Comparison of ENCODE assay signal across 8 mouse cellular contexts in the genomic region with DNA sequence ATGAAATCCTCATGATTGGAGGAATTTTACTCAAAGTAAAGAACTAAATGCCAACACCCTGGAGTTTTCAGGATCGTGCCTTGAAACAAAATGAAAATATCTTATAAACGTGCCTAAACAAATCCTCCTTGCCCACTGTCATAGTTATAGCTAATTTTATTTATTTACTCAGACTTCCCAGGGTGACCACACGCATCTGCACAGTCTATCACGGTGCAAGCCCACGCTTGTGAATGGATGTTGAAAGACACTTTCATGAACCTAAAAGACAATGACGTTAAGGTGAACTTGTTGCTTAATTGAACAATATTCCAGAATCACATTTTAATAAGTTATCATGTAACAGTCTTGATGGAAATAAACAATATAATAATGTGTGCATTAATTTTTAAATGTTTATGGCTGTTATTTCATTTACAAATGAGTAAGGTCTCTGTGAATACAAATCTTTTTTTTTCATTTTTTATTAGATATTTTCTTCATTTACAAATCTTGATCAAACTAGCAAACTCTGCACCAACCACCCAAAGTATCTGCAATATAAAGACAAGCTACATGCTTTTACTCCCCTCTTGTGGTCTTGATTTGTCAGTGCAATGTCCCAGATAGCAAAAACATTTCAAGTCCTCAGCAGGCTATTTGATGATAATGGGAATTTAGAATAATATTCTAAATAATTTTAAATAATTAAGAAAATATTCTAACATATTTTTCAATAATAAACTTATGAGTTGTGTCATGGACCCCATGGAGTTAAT. TPM values are rescaled to one million over a fixed set of nuclear protein-coding genes. Genes with fewer than 3 reads are reported as not detected.
DNase-seq lines count a peak whose midpoint lies in the region; ATAC-seq and TF ChIP-seq lines count a peak whose summit lies in the region.
"Had no signal": no experiment of that assay in that cellular context is flagged by ENCODE, and none has a peak within 500 bp of the region (broad histone marks: within the 10 kb centered on the region; RNA-seq: fewer than 3 reads in every experiment).

No protein-coding gene starts in this region.

- no peaks in the 10 kb centered on the region for H3K36me3 ChIP-seq in kidney, adult 2 months (ENCODE audit: control insufficient read depth, insufficient read depth, low read length)
- no peaks in the 10 kb centered on the region for H3K36me3 ChIP-seq in kidney, embryonic 15.5 days
- H3K36me3 ChIP-seq in C2C12 (ENCODE audit: control insufficient read depth, insufficient read depth) = no peaks in the 10 kb centered on the region
- no peaks in the 10 kb centered on the region for H3K36me3 ChIP-seq in midbrain, postnatal 0 days (ENCODE audit: insufficient read depth, low read length)

- H3K4me3 ChIP-seq in kidney, adult 2 months (ENCODE audit: insufficient read depth, low read depth, low read length) = no peak overlapping the region
- no peak overlapping the region for H3K4me3 ChIP-seq in kidney, embryonic 15.5 days (replicated peaks)
- H3K4me3 ChIP-seq in C2C12 (ENCODE audit: insufficient read depth, poor library complexity, severe bottlenecking) = no peak overlapping the region
- no peak overlapping the region for H3K4me3 ChIP-seq in midbrain, postnatal 0 days (ENCODE audit: low read depth, low read length)

- no peaks in the 10 kb centered on the region for H3K4me1 ChIP-seq in kidney, adult 2 months (ENCODE audit: control insufficient read depth, insufficient read depth, low read length)
- H3K4me1 ChIP-seq in kidney, embryonic 15.5 days = no peaks in the 10 kb centered on the region
- H3K4me1 ChIP-seq in midbrain, postnatal 0 days (ENCODE audit: insufficient read depth, low read length) = no peaks in the 10 kb centered on the region

- no peak overlapping the region for H3K9ac ChIP-seq in kidney, embryonic 15.5 days
- no peak overlapping the region for H3K9ac ChIP-seq in midbrain, postnatal 0 days (replicated peaks; ENCODE audit: low read length, poor library complexity, severe bottlenecking)

- no peaks in the 10 kb centered on the region for H3K27me3 ChIP-seq in kidney, adult 2 months (replicated peaks; ENCODE audit: control insufficient read depth, insufficient read depth, low read length)
- no peaks in the 10 kb centered on the region for H3K27me3 ChIP-seq in kidney, embryonic 15.5 days
- H3K27me3 ChIP-seq in C2C12 (ENCODE audit: control insufficient read depth, insufficient read depth, insufficient read length) = no peaks in the 10 kb centered on the region
- H3K27me3 ChIP-seq in midbrain, postnatal 0 days (ENCODE audit: insufficient read depth, low read length) = no peaks in the 10 kb centered on the region

- no peak overlapping the region for H3ac ChIP-seq in C2C12 (ENCODE audit: control insufficient read depth, insufficient read length, low read depth)

- H3K9me3 ChIP-seq in kidney, embryonic 15.5 days (replicated peaks) = no peaks in the 10 kb centered on the region
- no peaks in the 10 kb centered on the region for H3K9me3 ChIP-seq in midbrain, postnatal 0 days (ENCODE audit: low read length)

- H3K79me2 ChIP-seq in C2C12 (ENCODE audit: control insufficient read depth, insufficient read depth) = no peaks in the 10 kb centered on the region

- no peak for TF ChIP-seq POLR2A in kidney, adult 2 months (IDR thresholded peaks at IDR 0.05; ENCODE audit: low read depth, low read length)

- peak; percentile 19; the same call in 1 of the 2 replicates for TF ChIP-seq CTCF in kidney, adult 2 months (conservative IDR thresholded peaks at IDR 0.05; ENCODE audit: insufficient read depth, insufficient read length, low read depth, low read length)
- peak; percentile 19 for TF ChIP-seq CTCF in C2C12 (IDR thresholded peaks at IDR 0.05; ENCODE audit: control insufficient read depth, insufficient read depth, insufficient read length)
- TF ChIP-seq CTCF in midbrain, postnatal 0 days (IDR thresholded peaks at IDR 0.05) = peak; percentile 90

- DNase-seq in kidney, adult 2 months = peak; percentile 59
- peak; percentile 51 for DNase-seq in ES-CJ7 (ENCODE audit: low read depth, low spot score)
- peak; percentile 73 for DNase-seq in midbrain, postnatal 0 days (ENCODE audit: low spot score)
- DNase-seq in thymus, postnatal 10 days (ENCODE audit: low spot score in 2 of 2) = no peak

- no peak for ATAC-seq in kidney, embryonic 15.5 days (replicated peaks; ENCODE audit: low FRiP score)
- ATAC-seq in granulocyte monocyte progenitor cell, adult 5-6 weeks (replicated peaks; ENCODE audit: poor library complexity, severe bottlenecking) = peak; percentile 46; the same call in 1 of the 2 replicates
- ATAC-seq in midbrain, postnatal 0 days (ENCODE audit: low FRiP score) = peak; percentile 68; the same call in 1 of the 2 replicates

- no peaks in the 10 kb centered on the region for H3K79me3 ChIP-seq in C2C12 (ENCODE audit: low read depth)

- WGBS in kidney, adult 2 months = 79% methylated on average over 6 of the region's 6 CpGs
- 74% methylated on average over 6 of the region's 6 CpGs for WGBS in kidney, embryonic 15.5 days
- 80% methylated on average over 6 of the region's 6 CpGs for WGBS in midbrain, postnatal 0 days

- no peak overlapping the region for H3K27ac ChIP-seq in kidney, adult 2 months (ENCODE audit: insufficient read depth, low read depth, low read length)
- H3K27ac ChIP-seq in kidney, embryonic 15.5 days = no peak overlapping the region
- no peak overlapping the region for H3K27ac ChIP-seq in midbrain, postnatal 0 days (ENCODE audit: low read depth, low read length)
- H3K27ac ChIP-seq: macrophage had no signal

- no peak overlapping the region for H3K4me2 ChIP-seq in kidney, embryonic 15.5 days
- no peak overlapping the region for H3K4me2 ChIP-seq in midbrain, postnatal 0 days (ENCODE audit: low read depth, low read length, poor library complexity, severe bottlenecking)

TF ChIP-seq in C2C12, 6 proteins besides CTCF, POLR2A, EP300 and RAD21:
- no peak for TF ChIP-seq USF1 (IDR thresholded peaks at IDR 0.05; ENCODE audit: low read depth)
- TF ChIP-seq CEBPB (IDR thresholded peaks at IDR 0.05; ENCODE audit: low read depth) = no peak
- TF ChIP-seq FOSL1 (IDR thresholded peaks at IDR 0.05; ENCODE audit: insufficient read depth, low read length, poor library complexity, severe bottlenecking) = no peak
- TF ChIP-seq MYOD1 (IDR thresholded peaks at IDR 0.05; ENCODE audit: control insufficient read depth, insufficient read length, low read depth) = no peak

RNA-seq across cellular contexts. Expression of gene Sucnr1, which starts 30.4 kb away (rescaled TPM):
- 23.5 and 29.5 TPM in 2 replicates for polyA plus RNA-seq in kidney, adult 2 months (2012; rRNA removed)
- 4.4 and 5.4 TPM in 2 replicates for polyA plus RNA-seq in kidney, embryonic 15.5 days (2015; fragmentation: Nextera tagmentation; extraction: Ambion mirVana)
- not detected for polyA plus RNA-seq in C2C12 (2012; fragmentation: generic; extraction: Trizol)
- total RNA-seq in granulocyte monocyte progenitor cell, adult 5-6 weeks (2014; fragmentation: Nextera tagmentation) = not detected in 2 replicates
- not detected in 2 replicates for total RNA-seq in granulocyte monocyte progenitor cell, adult 5-6 weeks (2017)
- not detected in 2 replicates for total RNA-seq in midbrain, postnatal 0 days (2014; rRNA removed)
- not detected in 2 replicates for polyA plus RNA-seq in midbrain, postnatal 0 days (2015; fragmentation: Nextera tagmentation; extraction: Ambion mirVana)
- polyA plus RNA-seq: macrophage had no signal

Comparison
In these comparisons a context has a peak if more than half of its experiments do, and no peak if none do; other contexts are left out.
1. DNase-seq: peak in kidney, adult 2 months (single experiment), ES-CJ7 (single experiment) and midbrain, postnatal 0 days (single experiment); none in thymus, postnatal 10 days (0 of 2).
2. CTCF ChIP-seq: peak in every context shown above with its lines; median percentile 90 in midbrain, postnatal 0 days; 19 in kidney, adult 2 months; 19 in C2C12.